8 mouse cellular contexts compared by ENCODE assay signal in the genomic region with DNA sequence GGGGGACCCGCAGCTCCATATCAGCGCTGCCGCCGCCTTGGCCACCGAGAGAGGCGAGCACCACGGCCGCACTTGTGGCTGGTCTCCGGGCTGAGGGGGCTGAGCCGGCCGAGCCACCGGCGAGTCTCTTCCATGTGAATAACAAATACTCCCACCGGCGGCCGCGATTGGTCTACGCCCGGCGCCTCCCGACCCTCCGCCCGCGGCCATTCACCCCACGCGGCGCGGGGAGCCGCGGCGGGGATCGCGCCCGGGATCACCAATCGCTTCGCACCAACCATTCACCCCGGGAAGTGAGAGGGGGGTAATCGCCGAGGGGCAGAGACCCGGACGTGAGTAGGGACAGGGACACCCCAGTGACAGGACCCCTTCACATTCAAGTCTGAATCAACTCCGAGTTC. TPM values are rescaled to one million over a fixed set of nuclear protein-coding genes. Genes with fewer than 3 reads are reported as not detected.
A peak's percentile ranks its signal among the peaks of the same experiment; 100 is the strongest.
DNase-seq lines count a peak whose midpoint lies in the region; ATAC-seq and TF ChIP-seq lines count a peak whose summit lies in the region.

Gene Grm8 (minus strand): TSS at position 178 of the 401 bp plus-strand sequence.

- no peaks in the 10 kb centered on the region for H3K4me1 ChIP-seq in cerebellum, adult 2 months (ENCODE audit: control insufficient read depth, insufficient read depth, low read length)
- H3K4me1 ChIP-seq in midbrain, embryonic 16.5 days (ENCODE audit: control insufficient read depth, insufficient read depth, low read length): peaks cover 7% of the 10 kb centered on the region

- no peaks in the 10 kb centered on the region for H3K36me3 ChIP-seq in midbrain, embryonic 16.5 days (ENCODE audit: control insufficient read depth, insufficient read depth, low read length)

- TF ChIP-seq CTCF in cerebellum, adult 2 months (IDR thresholded peaks at IDR 0.05; ENCODE audit: borderline replicate concordance, insufficient read depth, low read depth, low read length): no peak

- DNase-seq in cerebellum, adult 2 months: peak; percentile 10 to 26
- no peak for DNase-seq in cerebellum, adult 9-11 months
- peak; percentile 7 for DNase-seq in CD4-positive helper T cell, adult 2 months (ENCODE audit: low read depth, low spot score)
- peak; percentile 4 for DNase-seq in embryo, embryonic 11.5 days (ENCODE audit: low read depth, low spot score)
- DNase-seq in heart, postnatal 10 days: peak; percentile 11 to 18
- peak; percentile 48 for DNase-seq in left cerebral cortex, postnatal 4 days

- peak within 1 kb of the TSS; percentile 78 for H3K9ac ChIP-seq in midbrain, embryonic 16.5 days (ENCODE audit: low read depth, low read length)

- H3K27ac ChIP-seq in cerebellum, adult 2 months (ENCODE audit: insufficient read depth, low read length): no peak within 1 kb of the TSS
- peak within 1 kb of the TSS; percentile 56 for H3K27ac ChIP-seq in midbrain, embryonic 16.5 days (ENCODE audit: low read length)

- intact Hi-C loops in heart, postnatal 10 days (cut with DNase I): no loop called here
- intact Hi-C loops in left cerebral cortex, postnatal 4 days (cut with DNase I): loop anchor here (10.0 kb wide), 1 partner anchor 480 kb away; no protein-coding TSS in a partner anchor

- no peaks in the 10 kb centered on the region for H3K9me3 ChIP-seq in midbrain, embryonic 16.5 days (replicated peaks; ENCODE audit: control insufficient read depth, low read length, poor library complexity, severe bottlenecking)

- TF ChIP-seq POLR2A in cerebellum, adult 2 months (IDR thresholded peaks at IDR 0.05; ENCODE audit: borderline replicate concordance, insufficient read depth, low read length): no peak

- peak; percentile 61 for ATAC-seq in midbrain, embryonic 16.5 days
- no peak for ATAC-seq in inflammation-experienced regulatory T-cells, adult 6 months

- 0 out of 2 replicates have a peak, but pooled peaks cover 2% of the 10 kb centered on the region for H3K27me3 ChIP-seq in cerebellum, adult 2 months (ENCODE audit: control insufficient read depth, insufficient read depth, low read length)
- H3K27me3 ChIP-seq in midbrain, embryonic 16.5 days (ENCODE audit: control insufficient read depth, insufficient read depth, low read depth, low read length): no peaks in the 10 kb centered on the region; the same call in none of the 2 replicates

- peak within 1 kb of the TSS; percentile 97 for H3K4me2 ChIP-seq in midbrain, embryonic 16.5 days (ENCODE audit: low read length)

- H3K4me3 ChIP-seq in cerebellum, adult 2 months (replicated peaks; ENCODE audit: insufficient read depth, low read depth, low read length): peak within 1 kb of the TSS; percentile 56
- peak within 1 kb of the TSS; percentile 62 for H3K4me3 ChIP-seq in midbrain, embryonic 16.5 days (ENCODE audit: low read depth, low read length)

- WGBS in cerebellum, adult 2 months: under 1% methylated on average over 42 of the region's 42 CpGs
- under 1% methylated on average over 41 of the region's 42 CpGs for WGBS in midbrain, embryonic 16.5 days

RNA-seq across cellular contexts. Expression of gene Grm8, which starts in this region (rescaled TPM):
- polyA plus RNA-seq in cerebellum, adult 2 months (2012; rRNA removed): 6.6 and 7.3 TPM in 2 replicates
- under 1 TPM in 1 of 2 experiments, not detected in 1; 0.07 TPM for total RNA-seq in heart, postnatal 10 days (2021)
- total RNA-seq in left cerebral cortex, postnatal 4 days (2021): 10 to 100 TPM; 18.1 to 18.9 TPM
- polyA plus RNA-seq in midbrain, embryonic 16.5 days (2015; fragmentation: Nextera tagmentation; extraction: Ambion mirVana): 19.2 and 19.5 TPM in 2 replicates
- polyA plus RNA-seq in inflammation-experienced regulatory T-cells, adult 6 months (2017; shearing (Covaris generic)): not detected

Comparison
In these comparisons a context has a peak if more than half of its experiments do, and no peak if none do; other contexts are left out.
1. RNA of gene Grm8 (total RNA-seq): 18.1 to 18.9 TPM in left cerebral cortex, postnatal 4 days; 0.07 TPM in heart, postnatal 10 days; every median in the first group is over 10 times any median in the second.
2. Peak in DNase-seq in heart, postnatal 10 days; RNA of the gene not detected or under 1 TPM.